Mouse (Mus musculus) B cell, adult 67 days (primary cell): ENCODE data around the gene Tex16. TPM values are rescaled to one million over a fixed set of nuclear protein-coding genes. Genes with fewer than 3 reads are reported as not detected.

Source experiments
- total RNA-seq, 2 experiments: library from RNA; stranded (reverse); gene quantifications; 4 replicates each; pipeline ENCODE4 v1.2.4; 2023

The Tex16 gene
- not detected for total RNA-seq

DNA sequence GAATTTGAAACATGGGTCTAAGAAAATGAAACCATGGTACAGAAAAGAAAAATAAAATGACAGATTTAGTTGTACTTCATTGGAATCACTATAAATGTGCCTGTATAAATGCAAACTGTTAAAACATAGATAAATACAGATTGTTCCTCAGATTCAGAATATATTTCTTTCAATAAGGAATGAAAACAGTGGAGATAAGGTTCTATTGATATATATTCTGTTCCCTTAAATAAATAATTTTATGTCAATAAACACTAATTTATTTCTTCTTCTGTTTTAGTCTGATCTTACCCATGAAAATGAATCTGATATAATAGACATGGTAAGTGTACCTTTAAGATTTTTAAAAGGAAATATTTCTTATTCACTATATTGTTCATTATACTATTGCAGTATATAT lies at the start of gene Tex16:
Tex16 (plus strand) TSS at position 301 of the 400 bp plus-strand sequence.

Other genes starting within 250 kb of the Tex16 start
- gene Gm45194, start 119.6 kb upstream of the Tex16 start, total RNA-seq: not detected
- not detected for gene 4933403O08Rik, start 228.0 kb downstream of the Tex16 start, total RNA-seq